23 mouse cellular contexts compared by ENCODE assay signal in genomic region chr10:89280402-89280801, GRCm38 (mm10).
DNase-seq lines count a peak whose midpoint lies in the region; ATAC-seq and TF ChIP-seq lines count a peak whose summit lies in the region.
"Had no signal": no experiment of that assay in that cellular context is flagged by ENCODE, and none has a peak within 500 bp of the region (broad histone marks: within the 10 kb centered on the region; RNA-seq: fewer than 3 reads in every experiment).

No protein-coding gene starts in this region.

- H3K4me2 ChIP-seq in forebrain, embryonic 13.5 days: no peak overlapping the region
- no peak overlapping the region for H3K4me2 ChIP-seq in forebrain, embryonic 12.5 days
- no peak overlapping the region for H3K4me2 ChIP-seq in hindbrain, postnatal 0 days (ENCODE audit: low read depth, low read length)
- no peak overlapping the region for H3K4me2 ChIP-seq in hindbrain, embryonic 11.5 days (replicated peaks; ENCODE audit: low read depth, low read length)
- no peak overlapping the region for H3K4me2 ChIP-seq in midbrain, embryonic 12.5 days (replicated peaks)
- H3K4me2 ChIP-seq: embryonic facial prominence, embryonic 13.5 days; limb, embryonic 15.5 days; lung, embryonic 14.5 days had no signal

- no peaks in the 10 kb centered on the region for H3K27me3 ChIP-seq in forebrain, embryonic 13.5 days
- H3K27me3 ChIP-seq in forebrain, embryonic 12.5 days: no peaks in the 10 kb centered on the region
- no peaks in the 10 kb centered on the region for H3K27me3 ChIP-seq in hindbrain, postnatal 0 days (ENCODE audit: insufficient read depth, low read length)
- H3K27me3 ChIP-seq in hindbrain, embryonic 11.5 days (ENCODE audit: control insufficient read depth, insufficient read depth, low read length): no peaks in the 10 kb centered on the region
- H3K27me3 ChIP-seq in midbrain, embryonic 12.5 days: peaks cover 3% of the 10 kb centered on the region; the same call in 1 of the 2 replicates
- H3K27me3 ChIP-seq: embryonic facial prominence, embryonic 13.5 days; limb, embryonic 15.5 days had no signal

- TF ChIP-seq CTCF in hindbrain, postnatal 0 days (IDR thresholded peaks at IDR 0.05; ENCODE audit: low read depth): no peak

- H3K4me3 ChIP-seq in forebrain, embryonic 13.5 days: no peak overlapping the region
- H3K4me3 ChIP-seq in forebrain, embryonic 12.5 days (replicated peaks): no peak overlapping the region
- H3K4me3 ChIP-seq in hindbrain, postnatal 0 days (ENCODE audit: low read length): no peak overlapping the region
- no peak overlapping the region for H3K4me3 ChIP-seq in hindbrain, embryonic 11.5 days (ENCODE audit: low read depth, low read length)
- no peak overlapping the region for H3K4me3 ChIP-seq in midbrain, embryonic 12.5 days
- H3K4me3 ChIP-seq: embryonic facial prominence, embryonic 13.5 days; erythroblast, embryonic 14.5 days; heart, adult 2 months; limb, embryonic 15.5 days had no signal

- intact Hi-C loops in gastrocnemius, postnatal 14 days (cut with DNase I; ENCODE audit: low total_unique reads): no loop called here

- DNase-seq in hindbrain, postnatal 0 days (ENCODE audit: low spot score): peak; percentile 8
- no peak for DNase-seq in hindbrain, embryonic 11.5 days (ENCODE audit: low spot score)
- no peak for DNase-seq in gastrocnemius, postnatal 14 days
- DNase-seq in right cerebral cortex, postnatal 25 days: no peak
- DNase-seq: adrenal gland, postnatal 25 days; cerebellum, adult 11-12 months; cerebellum, postnatal 36 days; embryo, embryonic 11 days; gastrocnemius, postnatal 10 days; heart, adult 2 months; kidney, postnatal 4 days; lung, embryonic 14.5 days; right cerebral cortex, postnatal 14 days; spleen, adult 18-20 months had no signal

- ATAC-seq in forebrain, embryonic 13.5 days: peak; percentile 30; the same call in 1 of the 2 replicates
- ATAC-seq in forebrain, embryonic 12.5 days (ENCODE audit: low FRiP score): no peak
- ATAC-seq in hindbrain, postnatal 0 days: 0 out of 2 replicates have a peak, but pooled peaks have one; percentile 18
- ATAC-seq in hindbrain, embryonic 11.5 days (ENCODE audit: low FRiP score): no peak
- 0 out of 2 replicates have a peak, but pooled peaks have one; percentile 30 for ATAC-seq in midbrain, embryonic 12.5 days (ENCODE audit: low FRiP score, low read depth)
- ATAC-seq: CD4-positive, CD25-positive, alpha-beta regulatory T cell, adult 4 months; intestine, postnatal 0 days had no signal

- H3K27ac ChIP-seq in forebrain, embryonic 13.5 days: no peak overlapping the region
- H3K27ac ChIP-seq in forebrain, embryonic 12.5 days: no peak overlapping the region
- H3K27ac ChIP-seq in hindbrain, postnatal 0 days: no peak overlapping the region
- no peak overlapping the region for H3K27ac ChIP-seq in hindbrain, embryonic 11.5 days (ENCODE audit: low read depth, low read length)
- no peak overlapping the region for H3K27ac ChIP-seq in midbrain, embryonic 12.5 days (replicated peaks)
- H3K27ac ChIP-seq: embryonic facial prominence, embryonic 13.5 days; heart, adult 2 months; limb, embryonic 15.5 days; liver, embryonic 14.5 days had no signal

- H3K9me3 ChIP-seq in forebrain, embryonic 13.5 days (replicated peaks): no peaks in the 10 kb centered on the region
- no peaks in the 10 kb centered on the region for H3K9me3 ChIP-seq in forebrain, embryonic 12.5 days
- H3K9me3 ChIP-seq in hindbrain, postnatal 0 days (ENCODE audit: low read length): no peaks in the 10 kb centered on the region
- no peaks in the 10 kb centered on the region for H3K9me3 ChIP-seq in hindbrain, embryonic 11.5 days (ENCODE audit: control insufficient read depth, low read length)
- no peaks in the 10 kb centered on the region for H3K9me3 ChIP-seq in midbrain, embryonic 12.5 days
- H3K9me3 ChIP-seq: limb, embryonic 15.5 days had no signal

- no peaks in the 10 kb centered on the region for H3K36me3 ChIP-seq in forebrain, embryonic 13.5 days (ENCODE audit: poor library complexity, severe bottlenecking)
- H3K36me3 ChIP-seq in forebrain, embryonic 12.5 days (replicated peaks): no peaks in the 10 kb centered on the region
- no peaks in the 10 kb centered on the region for H3K36me3 ChIP-seq in hindbrain, postnatal 0 days (ENCODE audit: insufficient read depth, low read length)
- H3K36me3 ChIP-seq in hindbrain, embryonic 11.5 days (ENCODE audit: control insufficient read depth, insufficient read depth, low read length): no peaks in the 10 kb centered on the region
- no peaks in the 10 kb centered on the region for H3K36me3 ChIP-seq in midbrain, embryonic 12.5 days
- H3K36me3 ChIP-seq: embryonic facial prominence, embryonic 13.5 days; limb, embryonic 15.5 days had no signal

- 62% methylated on average over 5 of the region's 5 CpGs for WGBS in forebrain, embryonic 13.5 days
- 69% methylated on average over 5 of the region's 5 CpGs for WGBS in forebrain, embryonic 12.5 days
- 51% methylated on average over 5 of the region's 5 CpGs for WGBS in hindbrain, postnatal 0 days
- WGBS in hindbrain, embryonic 11.5 days: 84% methylated on average over 5 of the region's 5 CpGs
- WGBS in midbrain, embryonic 12.5 days: 65% methylated on average over 5 of the region's 5 CpGs

- no peak overlapping the region for H3K9ac ChIP-seq in forebrain, embryonic 13.5 days
- H3K9ac ChIP-seq in forebrain, embryonic 12.5 days: no peak overlapping the region
- H3K9ac ChIP-seq in hindbrain, postnatal 0 days (replicated peaks; ENCODE audit: low read length): no peak overlapping the region
- no peak overlapping the region for H3K9ac ChIP-seq in hindbrain, embryonic 11.5 days (ENCODE audit: low read depth, low read length)
- H3K9ac ChIP-seq in midbrain, embryonic 12.5 days (replicated peaks): no peak overlapping the region
- H3K9ac ChIP-seq: embryonic facial prominence, embryonic 13.5 days; limb, embryonic 15.5 days; liver, embryonic 14.5 days; lung, embryonic 14.5 days had no signal

- no peaks in the 10 kb centered on the region for H3K4me1 ChIP-seq in forebrain, embryonic 13.5 days
- H3K4me1 ChIP-seq in forebrain, embryonic 12.5 days: no peaks in the 10 kb centered on the region
- no peaks in the 10 kb centered on the region for H3K4me1 ChIP-seq in hindbrain, postnatal 0 days (ENCODE audit: insufficient read depth, low read length)
- no peaks in the 10 kb centered on the region for H3K4me1 ChIP-seq in hindbrain, embryonic 11.5 days (replicated peaks; ENCODE audit: control insufficient read depth, insufficient read depth, low read length)
- H3K4me1 ChIP-seq in midbrain, embryonic 12.5 days: no peaks in the 10 kb centered on the region
- H3K4me1 ChIP-seq: embryonic facial prominence, embryonic 13.5 days; limb, embryonic 15.5 days had no signal

Comparison
In these comparisons a context has a peak if more than half of its experiments do, and no peak if none do; other contexts are left out.
1. ATAC-seq: peak in forebrain, embryonic 13.5 days (single experiment), hindbrain, postnatal 0 days (single experiment) and midbrain, embryonic 12.5 days (single experiment); none in forebrain, embryonic 12.5 days (single experiment) and hindbrain, embryonic 11.5 days (single experiment).